Mouse (Mus musculus) midbrain, embryonic 13.5 days (tissue): ENCODE measurements at regions not wholly inside any gene's neighbourhood (a gene's known extent, or its start where the extent isn't known, plus 50 kb on each side); places are given as distances from the start of the nearest gene placed in this dataset.
A peak's percentile ranks its signal among the peaks of the same experiment; 100 is the strongest.

Experiments used
- ATAC-seq: fragments of 200-750 bp; cut with Nextera tagmentation; 2 replicates; pipeline ENCODE4 v1.8.0; 2017; ENCODE audit warnings: mild to moderate bottlenecking, moderate TSS enrichment, moderate library complexity
- H3K27ac ChIP-seq: fragments of 300-500 bp; sonication (generic); 2 replicates; pipeline ENCODE4 v1.5.1; 2015; ENCODE audit warnings: inconsistent platforms, mild to moderate bottlenecking, moderate library complexity
- H3K27me3 ChIP-seq: fragments of 300-500 bp; sonication (generic); 2 replicates; pipeline ENCODE4 v1.6.1; 2015; ENCODE audit warnings: mild to moderate bottlenecking, inconsistent platforms
- H3K36me3 ChIP-seq: fragments of 300-500 bp; sonication (generic); 2 replicates; pipeline ENCODE4 v1.6.1; 2015; ENCODE audit warnings: mild to moderate bottlenecking, inconsistent platforms
- H3K4me1 ChIP-seq: fragments of 300-500 bp; sonication (generic); replicated peaks from 2 replicates; pipeline ENCODE4 v1.6.1; 2015; ENCODE audit warnings: inconsistent platforms
- H3K4me2 ChIP-seq: fragments of 300-500 bp; sonication (generic); replicated peaks from 2 replicates; pipeline ENCODE4 v1.6.1; 2015; ENCODE audit warnings: moderate library complexity, mild to moderate bottlenecking, inconsistent platforms
- H3K4me3 ChIP-seq: fragments of 300-500 bp; sonication (generic); replicated peaks from 2 replicates; pipeline ENCODE4 v1.5.1; 2015; ENCODE audit warnings: mild to moderate bottlenecking, inconsistent platforms
- H3K9ac ChIP-seq: fragments of 300-500 bp; sonication (generic); replicated peaks from 2 replicates; pipeline ENCODE4 v1.6.1; 2015; ENCODE audit warnings: mild to moderate bottlenecking, inconsistent platforms
- H3K9me3 ChIP-seq: fragments of 300-500 bp; sonication (generic); 2 replicates; pipeline ENCODE4 v1.6.1; 2016; ENCODE audit warnings: mild to moderate bottlenecking, inconsistent platforms
- WGBS: fragments of 180-500 bp; shearing (Covaris S2); methylation state at CpG from one replicate; pipeline ENCODE4 v1.1.7; 2015; 5-methylcytosine and 5-hydroxymethylcytosine counted together

DNA sequence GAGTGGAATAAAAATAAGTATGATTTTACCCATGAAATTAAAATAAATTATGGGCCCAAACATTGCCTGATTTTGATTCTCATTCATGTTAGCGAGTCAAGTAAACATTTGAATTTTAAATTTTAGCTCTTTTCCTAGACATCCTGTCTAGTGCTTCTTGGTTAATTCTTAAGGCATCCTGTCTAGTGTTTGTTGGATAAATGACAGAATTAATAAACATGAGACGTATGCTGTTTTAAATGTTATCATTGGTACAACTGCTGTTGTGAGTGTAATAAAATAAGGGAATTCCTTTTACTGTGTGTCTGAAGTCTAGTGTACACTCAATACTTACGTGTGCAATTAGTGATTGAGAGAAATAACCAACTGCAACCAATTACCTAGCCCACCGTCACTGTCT is 149.0 kb upstream of the Trpm3 start:
- H3K27me3 ChIP-seq, result no peaks in the 10 kb centered on the region
- no peak overlapping the region for H3K4me2 ChIP-seq
- no peak for ATAC-seq
- no peak overlapping the region for H3K4me3 ChIP-seq
- H3K9me3 ChIP-seq, result no peaks in the 10 kb centered on the region
- no peaks in the 10 kb centered on the region for H3K36me3 ChIP-seq
- no peaks in the 10 kb centered on the region for H3K4me1 ChIP-seq
- 92% methylated on average over 4 of the region's 4 CpGs for WGBS
- H3K9ac ChIP-seq, result no peak overlapping the region
- H3K27ac ChIP-seq, result no peak overlapping the region

DNA sequence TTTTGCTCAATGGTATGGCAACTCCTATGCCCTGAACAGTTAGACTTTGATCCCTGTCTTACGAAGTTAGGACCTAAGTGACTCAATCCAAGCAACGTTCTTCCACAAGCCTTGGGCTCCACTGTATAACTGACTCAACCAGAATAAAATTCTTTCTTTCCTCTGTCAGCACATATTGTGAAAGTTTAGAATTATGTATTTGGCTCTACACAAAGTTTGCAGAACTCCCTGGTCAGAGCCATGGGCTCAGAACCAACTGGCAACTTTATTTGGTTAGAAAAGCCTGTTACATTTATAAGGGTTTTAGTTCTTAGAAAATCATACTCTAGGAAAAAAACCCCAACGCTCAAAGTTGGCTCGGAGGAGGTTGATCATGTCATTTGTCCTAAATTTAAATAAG is 147.9 kb upstream of the Trpm3 start:
- Histone ChIP-seq H3K9me3 (no peaks in the 10 kb centered on the region), H3K4me2 (no peak overlapping the region), H3K9ac (no peak overlapping the region), H3K4me1 (no peaks in the 10 kb centered on the region), H3K27me3 (no peaks in the 10 kb centered on the region), H3K36me3 (no peaks in the 10 kb centered on the region), H3K4me3 (no peak overlapping the region), H3K27ac (no peak overlapping the region)
- no peak for ATAC-seq
- 83% methylated on average over 4 of the region's 4 CpGs for whole genome bisulfite sequencing

DNA sequence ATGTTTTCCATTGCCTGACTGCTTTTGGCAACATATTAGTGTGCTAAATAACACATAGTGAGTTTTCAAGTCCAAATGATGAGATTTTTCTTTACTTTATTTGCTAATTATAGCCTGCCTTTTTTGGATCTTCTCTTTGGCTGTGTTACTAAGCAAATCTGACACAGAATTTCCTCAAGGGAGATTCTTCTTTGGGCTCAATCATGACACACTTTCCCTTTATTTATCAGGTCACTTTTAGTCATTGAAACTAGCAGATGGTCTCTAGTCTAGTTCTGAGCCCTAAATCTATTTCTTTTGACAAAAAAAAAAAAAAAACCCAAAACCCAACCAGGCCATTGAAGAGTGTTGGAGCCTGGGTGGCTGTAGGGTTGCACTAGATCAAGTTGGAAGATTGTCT is 147.4 kb upstream of the Trpm3 start:
- H3K4me2 ChIP-seq, result no peak overlapping the region
- ATAC-seq, result no peak
- H3K4me3 ChIP-seq, result no peak overlapping the region
- no peaks in the 10 kb centered on the region for H3K4me1 ChIP-seq
- no peak overlapping the region for H3K9ac ChIP-seq
- H3K27me3 ChIP-seq, result no peaks in the 10 kb centered on the region
- H3K9me3 ChIP-seq, result no peaks in the 10 kb centered on the region
- no peaks in the 10 kb centered on the region for H3K36me3 ChIP-seq
- no peak overlapping the region for H3K27ac ChIP-seq

DNA sequence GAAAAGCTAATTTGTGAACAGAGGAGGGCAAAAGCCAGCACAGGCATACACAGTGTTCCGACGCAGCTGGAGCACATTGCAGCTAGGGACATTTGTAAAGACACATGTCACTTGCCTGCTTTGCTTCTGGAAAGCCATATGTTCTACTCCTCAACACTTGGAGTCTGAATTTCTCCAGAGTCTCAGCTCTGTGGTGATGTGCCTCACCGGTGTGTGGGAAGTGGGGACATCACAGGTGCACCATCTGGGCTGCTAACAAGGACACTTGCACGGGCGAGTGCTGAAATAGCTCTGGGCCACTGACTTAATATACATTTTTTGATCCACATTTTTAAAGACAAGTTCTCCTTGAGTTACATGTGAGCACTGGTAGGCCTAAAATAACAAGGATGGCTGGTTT is 139.2 kb upstream of the Trpm3 start:
- Histone ChIP-seq H3K4me3 (no peak overlapping the region), H3K4me1 (no peaks in the 10 kb centered on the region), H3K9ac (no peak overlapping the region), H3K9me3 (no peaks in the 10 kb centered on the region), H3K36me3 (no peaks in the 10 kb centered on the region), H3K27ac (no peak overlapping the region), H3K4me2 (no peak overlapping the region), H3K27me3 (no peaks in the 10 kb centered on the region)
- no peak for ATAC-seq
- WGBS, result 87% methylated on average over 5 of the region's 5 CpGs

DNA sequence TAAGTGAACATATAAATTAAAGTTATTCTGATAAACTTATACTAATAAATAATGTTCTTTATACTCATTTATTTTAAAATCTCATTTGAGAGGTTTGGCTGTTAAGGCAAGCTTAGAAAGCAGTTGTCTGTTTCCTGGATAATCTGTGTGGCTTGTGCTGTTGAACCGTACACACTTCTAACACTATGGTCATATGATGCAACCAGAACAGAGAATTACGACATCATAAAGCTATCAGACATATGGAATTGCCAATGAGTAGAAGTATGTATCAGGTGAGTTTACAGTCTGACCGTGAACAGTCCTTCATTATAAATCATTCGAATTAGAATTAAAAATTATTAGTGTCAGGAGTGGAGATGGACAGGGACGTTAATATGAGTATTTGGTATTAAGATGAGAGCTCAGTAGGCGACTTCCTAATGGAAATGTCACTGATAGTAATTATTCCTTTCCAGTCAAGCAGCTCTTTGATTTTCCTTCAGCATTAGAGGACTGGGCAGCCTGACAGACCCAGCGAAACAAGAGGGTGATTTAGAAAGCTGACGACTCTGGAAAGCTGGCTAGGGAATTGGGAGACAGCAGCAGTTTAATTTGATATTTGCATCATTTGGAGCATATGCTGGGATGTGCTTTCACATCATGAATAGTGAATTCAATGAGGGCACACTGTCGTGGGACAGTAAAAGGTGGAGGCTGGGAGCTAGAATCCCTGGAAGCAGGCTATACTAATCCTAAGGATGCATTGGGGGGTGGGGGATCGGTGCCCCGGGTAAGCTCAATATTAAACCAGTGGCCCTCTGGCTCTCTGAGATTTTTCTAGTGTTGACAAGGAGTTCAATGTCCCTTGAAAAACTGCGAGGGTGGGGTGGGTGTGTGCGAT is 130.6 kb upstream of the Trpm3 start:
- H3K36me3 ChIP-seq, result no peaks in the 10 kb centered on the region
- 0 out of 2 replicates have a peak overlapping the region, but pooled peaks have one; percentile 51 for H3K27ac ChIP-seq
- H3K4me2 ChIP-seq, result no peak overlapping the region
- peaks cover 6% of the 10 kb centered on the region for H3K4me1 ChIP-seq
- ATAC-seq, result peak; percentile 73
- no peak overlapping the region for H3K9ac ChIP-seq
- H3K9me3 ChIP-seq, result no peaks in the 10 kb centered on the region
- H3K4me3 ChIP-seq, result no peak overlapping the region
- no peaks in the 10 kb centered on the region for H3K27me3 ChIP-seq
- WGBS, result 68% methylated on average over 13 of the region's 13 CpGs

DNA sequence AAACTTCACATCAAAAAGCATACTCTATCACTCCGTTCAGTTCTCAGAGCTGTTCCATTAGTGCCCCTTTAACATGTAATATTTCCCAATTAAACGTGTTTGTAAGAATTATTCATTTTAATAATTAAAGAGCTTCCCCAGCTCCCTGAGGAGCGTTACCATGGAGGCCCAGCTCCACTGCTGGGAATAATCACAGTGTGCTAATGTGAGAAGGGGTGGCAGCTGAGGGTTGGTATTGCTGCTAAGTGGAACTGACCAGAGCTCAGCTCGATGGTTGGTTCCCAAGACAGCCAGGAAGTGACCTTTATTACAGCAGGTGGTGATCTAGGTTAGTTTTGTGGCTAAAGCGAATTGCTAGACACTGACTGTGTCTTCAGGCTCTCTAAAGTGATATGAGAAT is 128.6 kb upstream of the Trpm3 start:
- no peaks in the 10 kb centered on the region for H3K9me3 ChIP-seq
- H3K27ac ChIP-seq, result no peak overlapping the region
- H3K27me3 ChIP-seq, result no peaks in the 10 kb centered on the region
- no peak overlapping the region for H3K9ac ChIP-seq
- H3K4me1 ChIP-seq, result peaks cover 6% of the 10 kb centered on the region
- peak; percentile 62 for ATAC-seq
- H3K4me3 ChIP-seq, result no peak overlapping the region
- no peak overlapping the region for H3K4me2 ChIP-seq
- 60% methylated on average over 5 of the region's 5 CpGs for WGBS
- H3K36me3 ChIP-seq, result no peaks in the 10 kb centered on the region

DNA sequence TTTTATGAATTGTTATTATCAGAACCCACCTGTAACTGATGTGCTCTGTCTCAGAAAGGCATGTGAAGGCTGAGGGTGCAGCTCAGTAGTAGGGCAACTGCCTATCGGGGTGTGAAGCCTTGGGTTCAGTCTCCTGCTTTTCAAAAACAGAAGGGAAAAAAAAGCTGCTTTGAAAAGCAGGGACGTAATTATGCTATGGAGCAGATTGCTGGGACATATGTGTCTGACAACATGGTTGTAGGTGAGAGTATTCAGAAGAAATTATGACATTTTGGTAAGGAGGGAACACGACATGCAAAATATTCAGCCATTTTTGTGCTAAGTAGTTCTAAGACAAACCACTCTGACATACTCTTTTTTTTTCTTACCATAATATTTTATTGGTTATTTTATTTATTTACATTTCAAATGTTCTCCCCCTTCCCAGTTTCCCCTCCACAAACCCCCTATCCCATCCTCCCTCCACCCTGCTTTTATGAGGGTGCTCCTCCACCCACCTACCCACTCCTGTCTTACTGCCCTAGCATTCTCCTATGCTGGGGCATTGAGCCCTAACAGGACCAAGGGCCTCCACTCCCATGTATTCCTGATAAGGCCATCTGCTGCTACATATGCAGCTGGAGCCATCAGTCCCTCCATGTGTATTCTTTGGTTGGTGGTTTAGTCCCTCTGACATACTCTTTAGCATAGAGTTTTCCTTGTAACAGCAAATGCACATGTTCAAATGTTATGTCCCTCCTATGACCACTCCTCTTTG is 122.8 kb upstream of the Trpm3 start:
- ATAC-seq, result no peak
- no peak overlapping the region for H3K4me2 ChIP-seq
- 90% methylated on average over 3 of the region's 3 CpGs for WGBS
- no peak overlapping the region for H3K27ac ChIP-seq
- H3K36me3 ChIP-seq, result no peaks in the 10 kb centered on the region
- no peaks in the 10 kb centered on the region for H3K27me3 ChIP-seq
- no peak overlapping the region for H3K9ac ChIP-seq
- no peaks in the 10 kb centered on the region; the same call in 1 of the 2 replicates for H3K4me1 ChIP-seq
- no peak overlapping the region for H3K4me3 ChIP-seq
- no peaks in the 10 kb centered on the region for H3K9me3 ChIP-seq

DNA sequence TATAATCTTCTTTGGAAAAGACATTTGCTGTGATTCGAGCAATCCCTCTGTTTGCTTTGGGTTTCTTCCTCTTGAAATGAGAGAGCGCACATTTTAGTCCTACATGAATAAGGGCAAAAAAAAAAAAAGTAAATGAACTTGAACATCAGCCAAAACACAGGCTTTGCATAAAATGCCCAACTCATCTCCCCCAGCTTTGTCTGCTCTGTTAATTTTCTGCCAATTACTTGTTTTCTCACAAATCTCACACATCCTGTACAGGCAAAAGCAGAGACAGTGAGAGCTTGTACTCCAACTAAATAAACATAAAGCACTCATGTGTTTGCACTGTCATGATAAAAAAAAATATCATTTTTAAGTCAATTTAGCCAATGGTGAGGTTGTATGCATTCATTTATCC is 121.4 kb upstream of the Trpm3 start:
- H3K27me3 ChIP-seq, result no peaks in the 10 kb centered on the region
- no peak overlapping the region for H3K4me3 ChIP-seq
- no peak overlapping the region for H3K27ac ChIP-seq
- H3K36me3 ChIP-seq, result no peaks in the 10 kb centered on the region
- no peak overlapping the region for H3K4me2 ChIP-seq
- no peak overlapping the region for H3K9ac ChIP-seq
- no peaks in the 10 kb centered on the region for H3K9me3 ChIP-seq
- no peaks in the 10 kb centered on the region; the same call in 1 of the 2 replicates for H3K4me1 ChIP-seq
- 52% methylated on average over 2 of the region's 2 CpGs for WGBS
- no peak for ATAC-seq

DNA sequence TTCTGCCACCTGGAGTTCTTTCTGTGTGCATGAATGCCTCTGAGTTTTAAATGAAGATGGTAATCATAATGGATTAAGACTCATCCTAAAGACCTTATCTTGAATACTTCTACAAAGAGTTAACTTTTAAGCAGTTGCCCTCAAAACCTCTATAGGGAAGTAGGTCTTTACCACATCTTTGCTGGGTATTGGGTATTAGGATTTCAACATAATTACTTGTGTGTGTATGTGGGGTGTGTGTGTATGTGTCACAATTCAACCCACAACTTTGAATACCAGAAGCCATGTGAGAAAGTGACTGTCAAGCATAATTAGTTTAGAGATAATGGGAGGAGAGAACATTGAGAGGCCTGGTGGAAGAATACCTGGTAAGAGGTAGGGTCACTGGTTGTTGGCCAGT is 111.3 kb upstream of the Trpm3 start:
- Histone ChIP-seq H3K9me3 (no peaks in the 10 kb centered on the region), H3K4me1 (no peaks in the 10 kb centered on the region), H3K4me3 (no peak overlapping the region), H3K27me3 (no peaks in the 10 kb centered on the region), H3K27ac (no peak overlapping the region), H3K36me3 (no peaks in the 10 kb centered on the region), H3K9ac (no peak overlapping the region), H3K4me2 (no peak overlapping the region)
- ATAC-seq, result no peak

DNA sequence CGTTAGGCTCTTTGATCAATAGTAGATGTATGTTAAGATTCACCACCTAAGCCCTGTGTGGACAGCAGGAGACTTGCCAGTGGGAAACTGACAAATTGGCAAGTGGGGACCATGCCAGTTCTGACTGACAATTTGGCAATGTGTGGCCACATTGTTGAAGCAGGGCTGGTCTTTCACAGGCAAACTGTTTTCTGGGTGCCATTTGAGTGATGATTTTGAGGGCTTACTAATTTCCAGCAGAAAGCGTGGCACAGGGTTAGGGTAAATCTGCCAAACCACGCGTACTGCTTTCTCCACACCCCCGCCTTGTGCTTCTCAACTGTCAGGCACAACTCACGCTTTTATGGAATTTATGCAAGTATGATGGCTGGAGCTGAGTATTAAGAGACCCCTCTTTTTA is 91.2 kb upstream of the Trpm3 start:
- Histone ChIP-seq H3K4me2 (no peak overlapping the region), H3K27ac (no peak overlapping the region), H3K27me3 (no peaks in the 10 kb centered on the region), H3K4me3 (no peak overlapping the region), H3K9me3 (no peaks in the 10 kb centered on the region), H3K36me3 (no peaks in the 10 kb centered on the region), H3K4me1 (no peaks in the 10 kb centered on the region), H3K9ac (no peak overlapping the region)
- no peak for ATAC-seq
- 86% methylated on average over 6 of the region's 6 CpGs for WGBS

DNA sequence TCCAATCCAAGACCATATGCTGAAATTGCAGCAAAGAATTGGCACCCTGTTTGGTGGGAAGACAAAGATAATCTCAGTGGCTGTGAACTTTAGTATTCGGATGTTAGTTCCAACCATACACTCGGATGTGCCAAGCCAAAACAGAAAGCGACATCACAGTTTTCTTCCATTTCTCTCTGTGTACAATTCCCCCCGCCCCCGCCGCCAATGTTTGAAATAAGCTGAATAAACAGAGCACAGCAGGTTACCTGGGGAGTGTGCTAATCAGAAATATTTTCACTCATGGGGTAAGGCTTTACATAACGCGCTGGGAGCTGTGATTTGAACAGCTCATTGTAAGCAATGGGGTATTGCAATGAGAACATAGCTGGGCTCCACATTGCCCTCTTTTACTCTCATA is 72.5 kb upstream of the Trpm3 start:
- ATAC-seq, result no peak

DNA sequence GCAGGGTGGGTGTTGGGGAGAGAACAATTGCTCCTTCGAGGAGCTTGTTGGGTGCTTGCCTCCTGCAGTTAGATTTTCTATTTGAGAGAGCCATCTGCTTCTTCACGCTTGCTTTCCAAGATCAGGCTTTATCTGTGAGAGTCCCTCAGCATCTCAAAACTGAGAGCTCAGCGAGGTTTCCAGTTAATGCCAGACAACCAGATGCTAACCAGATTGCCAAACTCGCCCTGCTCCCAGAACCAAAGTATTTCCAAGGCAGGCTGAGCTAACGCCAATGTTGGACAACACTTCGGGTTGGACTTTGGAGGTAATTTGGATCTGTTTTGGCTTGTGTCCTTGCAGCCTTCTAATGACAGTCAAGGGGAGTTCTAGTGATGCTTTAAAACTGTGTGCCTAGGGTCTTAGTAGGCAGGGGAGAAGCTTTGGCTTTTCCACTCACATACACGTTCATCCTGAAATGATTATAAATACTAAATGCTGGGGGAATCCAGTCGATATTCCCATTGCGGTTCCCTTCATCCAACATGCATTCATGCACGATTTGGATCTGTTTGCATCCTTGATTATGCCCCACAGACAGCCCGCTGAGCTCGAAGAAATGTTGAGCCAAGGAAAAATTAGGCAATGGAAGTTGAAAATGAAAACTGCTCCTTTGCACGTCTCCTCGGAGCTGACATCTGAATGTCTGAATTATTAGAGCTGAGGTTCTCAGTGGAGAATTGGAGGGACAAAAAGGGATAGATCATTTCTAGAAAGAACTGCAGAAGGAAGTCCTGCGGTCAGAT is 68.4 kb upstream of the Trpm3 start:
- no peaks in the 10 kb centered on the region for H3K27me3 ChIP-seq
- no peak overlapping the region for H3K9ac ChIP-seq
- H3K36me3 ChIP-seq, result no peaks in the 10 kb centered on the region
- no peaks in the 10 kb centered on the region for H3K9me3 ChIP-seq
- no peak overlapping the region for H3K4me2 ChIP-seq
- no peak overlapping the region for H3K4me3 ChIP-seq
- WGBS, result 84% methylated on average over 15 of the region's 15 CpGs
- no peak overlapping the region for H3K27ac ChIP-seq
- 0 out of 2 replicates have a peak, but pooled peaks cover 2% of the 10 kb centered on the region for H3K4me1 ChIP-seq
- no peak for ATAC-seq

More for the DNA sequence above, 72.5 kb upstream of the Trpm3 start:
- Histone ChIP-seq H3K36me3 (no peaks in the 10 kb centered on the region), H3K4me3 (no peak overlapping the region), H3K27ac (no peak overlapping the region), H3K27me3 (no peaks in the 10 kb centered on the region), H3K4me1 (no peaks in the 10 kb centered on the region), H3K4me2 (no peak overlapping the region), H3K9ac (no peak overlapping the region), H3K9me3 (no peaks in the 10 kb centered on the region)
- WGBS, result 76% methylated on average over 8 of the region's 8 CpGs
